Mouse (Mus musculus) c-Kit-negative CD71-positive TER-119-positive erythroid progenitor cells, embryonic 14.5 days (primary cell): ENCODE measurements around the gene Vmn1r189.
"Not testable (repeated sequence)": the region's sequence is repeated elsewhere in the genome, so short reads cannot be mapped to it uniquely, and the experiment has no call there.

Experiments
- DNase-seq: peaks from one replicate; pipeline ENCODE4 v3.0.0-alpha.2; 2013; ENCODE audit warnings: low read depth, low spot score

The Vmn1r189 gene

DNA sequence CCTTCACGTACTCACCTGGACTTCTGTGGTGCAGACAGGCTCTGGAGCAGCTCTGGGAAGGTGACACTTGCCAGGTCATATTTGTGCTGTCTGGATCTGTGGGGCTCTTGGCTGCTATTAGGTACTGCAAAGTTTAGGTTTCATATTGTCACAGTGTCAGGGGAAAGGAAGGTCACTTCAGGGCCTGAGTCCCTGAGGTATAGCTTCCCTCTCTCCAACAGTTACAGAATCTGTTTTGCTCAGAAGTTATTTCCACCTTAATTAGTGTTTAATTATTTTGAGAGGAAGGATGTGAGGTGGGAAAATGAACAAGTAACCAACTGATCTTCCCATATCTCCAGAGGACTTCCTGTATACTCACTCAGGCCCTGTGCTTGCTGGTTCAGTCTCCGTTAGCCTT, at the start of gene Vmn1r189:
TSS of gene Vmn1r189 (minus strand) at position 101 of the 400 bp plus-strand sequence.
- not testable (repeated sequence) for DNase-seq

DNA sequence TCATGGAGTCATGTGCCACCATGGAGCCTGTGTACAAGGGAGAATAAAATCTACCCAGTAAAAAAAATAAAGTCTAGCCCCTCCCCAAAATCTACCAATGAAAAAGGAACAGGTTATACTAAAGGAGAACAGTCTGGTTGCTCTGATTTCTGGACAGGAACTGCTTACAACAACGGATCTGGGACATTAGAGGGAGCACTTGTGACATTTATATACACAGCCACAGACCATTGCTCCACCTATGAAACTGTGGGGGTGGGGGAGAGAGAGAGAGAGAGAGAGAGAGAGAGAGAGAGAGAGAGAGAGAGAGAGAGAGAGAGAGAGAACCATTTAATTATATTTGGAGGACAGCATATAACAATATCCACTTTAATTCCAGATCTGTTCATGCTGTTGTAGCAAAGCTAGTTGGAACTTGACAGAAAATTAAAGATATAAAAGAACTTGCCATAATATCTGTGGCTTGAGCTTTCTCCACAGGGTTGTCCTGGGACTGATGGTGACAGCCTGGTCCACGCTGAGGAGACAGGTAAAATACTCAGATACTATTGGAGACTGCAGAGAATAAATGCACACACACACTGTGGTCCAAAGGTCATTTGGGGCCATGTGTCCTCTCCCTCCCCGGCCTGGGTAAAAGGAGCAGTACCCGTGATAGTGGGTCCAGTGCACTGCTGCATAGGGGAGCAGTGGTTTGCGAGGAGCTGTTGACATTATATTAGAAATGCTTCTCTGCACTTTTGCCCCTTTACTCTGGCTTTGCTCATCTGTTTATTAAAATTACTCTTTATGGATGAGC, 31.1 kb upstream of the Vmn1r189 start:
- DNase-seq = not testable (repeated sequence)

- not testable (repeated sequence) for DNase-seq
These were observed 21.5 kb downstream of the Vmn1r189 start, which contains the start of gene Vmn1r188 for GRCm38 (mm10) chr13:22084140-22084539. Gene Vmn1r188 (plus strand): TSS chr13:22084440.

- no peak for DNase-seq
These were observed 42.2 kb downstream of the Vmn1r189 start for GRCm38 (mm10) chr13:22063468-22063867.

DNA sequence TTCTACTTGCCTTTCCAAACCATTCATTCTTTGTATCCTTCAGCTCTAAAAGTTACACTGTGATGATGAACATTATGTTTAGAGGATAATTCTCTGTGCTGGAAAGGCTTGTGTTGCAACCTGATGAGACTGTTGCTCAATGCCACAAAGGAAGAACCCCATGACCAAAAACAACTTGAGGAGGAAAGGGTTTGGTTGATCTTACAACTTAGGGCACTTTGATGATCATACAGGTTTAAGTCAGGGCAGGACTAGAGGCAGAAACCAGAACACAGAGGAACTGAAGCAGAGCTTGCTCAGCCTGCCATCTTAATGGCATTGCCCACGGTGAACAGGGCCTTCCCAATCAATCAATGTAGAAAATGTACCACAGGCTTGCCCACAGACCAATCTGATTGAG, 44.2 kb downstream of the Vmn1r189 start:
- DNase-seq = no peak

DNA sequence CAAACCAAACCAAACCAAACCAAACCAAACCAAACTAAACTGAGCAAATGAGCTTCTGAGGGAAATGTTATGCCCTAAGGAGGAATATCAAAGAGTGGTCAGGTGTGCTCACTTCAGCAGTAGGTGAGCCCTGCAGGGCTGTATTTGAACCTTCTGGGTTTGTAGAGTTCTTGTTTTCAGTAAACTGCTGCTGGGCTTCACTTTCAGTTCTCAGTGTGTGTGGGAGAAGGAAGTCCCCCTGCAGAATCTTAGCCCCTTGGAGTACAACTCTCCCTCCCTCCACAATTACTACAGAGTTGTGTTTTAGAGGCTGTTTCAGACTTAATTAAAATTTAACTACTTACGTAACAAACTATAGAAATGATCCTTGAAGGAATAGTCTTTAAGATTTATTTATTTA, 51.9 kb downstream of the Vmn1r189 start:
- no peak for DNase-seq

GRCm38 (mm10) chr13:22051523-22051859, 54.1 kb downstream of the Vmn1r189 start:
- DNase-seq = no peak

DNA sequence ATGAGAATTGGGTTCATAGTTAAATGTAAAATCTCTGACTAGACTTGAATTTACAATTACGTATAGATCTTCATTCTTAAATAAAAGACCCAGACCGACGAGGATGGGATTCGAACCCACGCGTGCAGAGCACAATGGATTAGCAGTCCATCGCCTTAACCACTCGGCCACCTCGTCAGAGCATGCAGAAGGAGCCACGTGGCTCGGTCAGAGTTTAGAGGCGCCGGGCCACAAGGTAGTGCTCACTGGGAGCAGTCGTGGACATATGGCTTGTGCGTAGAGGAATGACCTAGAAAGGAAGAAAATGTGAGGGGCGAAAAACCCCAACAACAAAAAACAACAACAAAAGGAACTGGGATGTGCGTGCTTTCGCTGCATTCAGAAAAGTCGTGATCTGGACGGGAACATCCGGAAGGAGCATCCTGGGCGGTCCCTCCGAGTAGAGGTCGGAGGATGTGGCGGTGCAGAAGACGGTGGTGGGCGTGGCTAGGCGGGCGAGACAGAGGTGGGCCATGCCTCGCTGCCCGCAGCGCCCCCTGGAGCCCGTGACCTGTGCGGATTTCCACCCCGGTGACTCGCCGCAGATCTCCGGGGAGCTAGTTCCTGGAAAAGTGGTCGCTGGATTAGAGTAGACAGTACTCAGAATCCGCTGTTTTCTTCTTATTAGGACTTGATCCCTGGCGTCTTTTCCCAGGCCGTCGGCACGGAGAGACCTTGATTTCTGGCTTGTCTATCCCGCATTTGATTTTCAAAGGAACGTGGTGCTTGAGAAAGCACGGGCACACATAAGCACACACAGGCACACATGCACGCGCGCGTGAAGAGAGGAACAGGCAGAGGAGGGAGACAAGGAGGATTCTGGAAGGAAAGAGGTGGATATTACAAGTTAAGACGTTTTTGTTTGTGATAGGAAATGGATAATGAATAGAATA, 54.8 kb downstream of the Vmn1r189 start:
- peak; percentile 81 for DNase-seq
